Mouse (Mus musculus) macrophage (primary cell): ENCODE data around the gene Fgfr4. TPM values are rescaled to one million over a fixed set of nuclear protein-coding genes. Genes with fewer than 3 reads are reported as not detected.

ENCODE experiments used
- H3K27ac ChIP-seq: fragments of 350-480 bp; formaldehyde crosslinking; 2 replicates; pipeline ENCODE4 v1.9.0; 2021
- H3K36me3 ChIP-seq: fragments of 350-480 bp; formaldehyde crosslinking; 2 replicates; pipeline ENCODE4 v1.9.0; 2021; ENCODE audit errors: inconsistent target
- H3K4me3 ChIP-seq: fragments of 350-480 bp; formaldehyde crosslinking; 2 replicates; pipeline ENCODE4 v1.9.0; 2021; ENCODE audit errors: inconsistent target
- H3K79me2 ChIP-seq: fragments of 350-480 bp; formaldehyde crosslinking; 2 replicates; pipeline ENCODE4 v1.9.0; 2021; ENCODE audit errors: inconsistent target
- WGBS: methylation state at CpG from one replicate; pipeline ENCODE4 v1.1.7; 2026; ENCODE audit warnings: inconsistent platforms; ENCODE audit not compliant: missing documents; 5-methylcytosine and 5-hydroxymethylcytosine counted together
- polyA plus RNA-seq: library from polyadenylated mRNA; stranded (reverse); fragments of 250-400 nt; gene quantifications from 3 replicates; pipeline ENCODE4 v1.2.4, GENCODE M21; 2018; ENCODE audit warnings: inconsistent platforms

The Fgfr4 gene
- polyA plus RNA-seq, 1 experiment from 2014 or later, result not detected

- WGBS, result 92% methylated on average over 16 of the region's 16 CpGs
Observed at GRCm38 (mm10) chr13:55165831-55166339, 13.4 kb downstream of the Fgfr4 start.

GRCm38 (mm10) chr13:55166806-55167725 lies 14.6 kb downstream of the Fgfr4 start:
- Histone ChIP-seq H3K27ac (no peak overlapping the region), H3K79me2 (no peaks in the 10 kb centered on the region), H3K4me3 (no peak overlapping the region), H3K36me3 (no peaks in the 10 kb centered on the region)
- WGBS, result 86% methylated on average over 32 of the region's 32 CpGs

More at GRCm38 (mm10) chr13:55165831-55166339, 13.4 kb downstream of the Fgfr4 start:
- Histone ChIP-seq H3K4me3 (no peak overlapping the region), H3K27ac (no peak overlapping the region), H3K36me3 (no peaks in the 10 kb centered on the region), H3K79me2 (no peaks in the 10 kb centered on the region)

GRCm38 (mm10) chr13:55167798-55168197 lies 15.4 kb downstream of the Fgfr4 start:
- 92% methylated on average over 11 of the region's 11 CpGs for WGBS
- Histone ChIP-seq H3K36me3 (no peaks in the 10 kb centered on the region), H3K4me3 (no peak overlapping the region), H3K27ac (no peak overlapping the region), H3K79me2 (no peaks in the 10 kb centered on the region)

GRCm38 (mm10) chr13:55168255-55168654 lies 15.8 kb downstream of the Fgfr4 start:
- Histone ChIP-seq H3K27ac (no peak overlapping the region), H3K79me2 (no peaks in the 10 kb centered on the region)
- 100% methylated on average over 5 of the region's 5 CpGs for WGBS

GRCm38 (mm10) chr13:55168958-55169369 lies 16.5 kb downstream of the Fgfr4 start:
- Histone ChIP-seq H3K36me3 (no peaks in the 10 kb centered on the region), H3K4me3 (no peak overlapping the region), H3K27ac (no peak overlapping the region), H3K79me2 (no peaks in the 10 kb centered on the region)
- WGBS, result 87% methylated on average over 11 of the region's 13 CpGs

More at GRCm38 (mm10) chr13:55168255-55168654, 15.8 kb downstream of the Fgfr4 start:
- H3K4me3 ChIP-seq, result no peak overlapping the region
- H3K36me3 ChIP-seq, result no peaks in the 10 kb centered on the region

- H3K79me2 ChIP-seq, result no peaks in the 10 kb centered on the region
- H3K4me3 ChIP-seq, result no peak overlapping the region
- no peak overlapping the region for H3K27ac ChIP-seq
- H3K36me3 ChIP-seq, result no peaks in the 10 kb centered on the region
- 43% methylated on average over 26 of the region's 26 CpGs for WGBS
Observed at GRCm38 (mm10) chr13:55171517-55172335, 19.3 kb downstream of the Fgfr4 start.

GRCm38 (mm10) chr13:55172336-55172770 lies 19.9 kb downstream of the Fgfr4 start:
- H3K4me3 ChIP-seq, result no peak overlapping the region
- no peaks in the 10 kb centered on the region for H3K36me3 ChIP-seq
- no peak overlapping the region for H3K27ac ChIP-seq
- WGBS, result 35% methylated on average over 6 of the region's 7 CpGs
- no peaks in the 10 kb centered on the region for H3K79me2 ChIP-seq

- no peaks in the 10 kb centered on the region for H3K79me2 ChIP-seq
- 87% methylated on average over 11 of the region's 11 CpGs for WGBS
Observed at GRCm38 (mm10) chr13:55174347-55174746, 21.9 kb downstream of the Fgfr4 start.

GRCm38 (mm10) chr13:55176265-55176664 lies 23.8 kb downstream of the Fgfr4 start:
- no peak overlapping the region for H3K4me3 ChIP-seq
- no peak overlapping the region for H3K27ac ChIP-seq
- no peaks in the 10 kb centered on the region for H3K79me2 ChIP-seq
- no peaks in the 10 kb centered on the region for H3K36me3 ChIP-seq
- WGBS, result 65% methylated on average over 6 of the region's 6 CpGs

More at GRCm38 (mm10) chr13:55174347-55174746, 21.9 kb downstream of the Fgfr4 start:
- H3K4me3 ChIP-seq, result no peak overlapping the region
- H3K36me3 ChIP-seq, result no peaks in the 10 kb centered on the region
- no peak overlapping the region for H3K27ac ChIP-seq

GRCm38 (mm10) chr13:55177903-55178496 lies 25.6 kb downstream of the Fgfr4 start:
- 90% methylated on average over 4 of the region's 4 CpGs for WGBS
- H3K27ac ChIP-seq, result no peak overlapping the region
- H3K4me3 ChIP-seq, result no peak overlapping the region
- H3K36me3 ChIP-seq, result no peaks in the 10 kb centered on the region
- H3K79me2 ChIP-seq, result no peaks in the 10 kb centered on the region

GRCm38 (mm10) chr13:55178556-55178955 lies 26.1 kb downstream of the Fgfr4 start:
- H3K27ac ChIP-seq, result no peak overlapping the region
- no peak overlapping the region for H3K4me3 ChIP-seq
- 50% methylated on average over 2 of the region's 2 CpGs for WGBS
- H3K36me3 ChIP-seq, result no peaks in the 10 kb centered on the region
- no peaks in the 10 kb centered on the region for H3K79me2 ChIP-seq

- WGBS, result 97% methylated on average over 3 of the region's 3 CpGs
- Histone ChIP-seq H3K79me2 (no peaks in the 10 kb centered on the region), H3K27ac (no peak overlapping the region), H3K4me3 (no peak overlapping the region), H3K36me3 (no peaks in the 10 kb centered on the region)
Observed at GRCm38 (mm10) chr13:55179591-55179990, 27.2 kb downstream of the Fgfr4 start.

- Histone ChIP-seq H3K4me3 (peak overlapping the region; percentile 54), H3K36me3 (no peaks in the 10 kb centered on the region), H3K79me2 (no peaks in the 10 kb centered on the region), H3K27ac (peak overlapping the region; percentile 84)
- WGBS, result 95% methylated on average over 2 of the region's 2 CpGs
Observed at GRCm38 (mm10) chr13:55181786-55182172, 29.3 kb downstream of the Fgfr4 start.

GRCm38 (mm10) chr13:55182173-55182894 lies 29.9 kb downstream of the Fgfr4 start:
- H3K4me3 ChIP-seq, result peak overlapping the region; percentile 54
- H3K79me2 ChIP-seq, result no peaks in the 10 kb centered on the region
- 4% methylated on average over 23 of the region's 23 CpGs for WGBS
- no peaks in the 10 kb centered on the region for H3K36me3 ChIP-seq
- H3K27ac ChIP-seq, result peak overlapping the region; percentile 84
